Mouse (Mus musculus): ENCODE results near the gene Snrpg.

GRCm38 (mm10) chr6:86322991-86323390 is 48.1 kb upstream of the Snrpg start:
- TF ChIP-seq POLR2A (IDR thresholded peaks at IDR 0.05; ENCODE audit: insufficient read depth, low read length) (no peak), CTCF (IDR thresholded peaks at IDR 0.05; ENCODE audit: low read depth, low read length) (no peak)

Measured in ES-Bruce4 (cell line).